Mouse (Mus musculus) liver, embryonic 14.5 days (tissue): Measurements from ENCODE around the gene Smad3.

Experiments used
- CTCF ChIP-seq: IDR thresholded peaks from 2 replicates; pipeline ENCODE4 v1.5.1; 2016; ENCODE audit warnings: antibody characterized with exemption, low read depth, control low read depth
- EP300 ChIP-seq: IDR thresholded peaks from 2 replicates; pipeline ENCODE4 v1.6.1; 2016; ENCODE audit warnings: antibody characterized with exemption, low read depth

DNA sequence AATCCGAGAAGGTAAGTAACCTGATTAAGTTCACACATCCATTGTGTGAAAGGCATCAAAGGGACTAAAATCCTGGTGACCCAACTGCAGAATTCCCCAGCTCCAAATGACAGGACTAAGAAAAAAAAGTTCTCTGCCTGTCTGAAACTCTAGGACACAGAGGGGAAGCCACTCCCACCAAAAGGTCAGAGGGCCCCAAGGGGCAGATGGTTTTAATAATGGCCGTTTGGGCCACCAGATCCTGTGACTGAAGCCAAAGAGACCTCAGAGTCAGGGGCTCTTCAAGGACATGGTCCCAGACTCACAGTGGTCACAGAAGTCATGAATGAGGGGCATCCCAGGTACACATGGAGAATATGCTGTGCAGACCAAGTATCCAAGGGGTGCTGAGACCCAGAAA lies 29.3 kb upstream of the Smad3 start:
- TF ChIP-seq CTCF (no peak), EP300 (no peak)
